Mouse (Mus musculus) CD4-positive, CD25-positive, alpha-beta regulatory T cell, adult 2 months (primary cell): Measurements from ENCODE around the gene Nrxn3.

Experiments
- DNase-seq: peaks from one replicate; pipeline ENCODE4 v3.0.0-alpha.2; 2012; ENCODE audit warnings: low read depth, low spot score

The Nrxn3 gene

GRCm38 (mm10) chr12:88926306-88926705 is 203.6 kb downstream of the Nrxn3 start:
- no peak for DNase-seq

- no peak for DNase-seq
These were observed 209.0 kb downstream of the Nrxn3 start for GRCm38 (mm10) chr12:88931713-88932112.

- no peak for DNase-seq
These were observed 217.0 kb downstream of the Nrxn3 start for GRCm38 (mm10) chr12:88939679-88940078.

GRCm38 (mm10) chr12:88944967-88945366 is 222.3 kb downstream of the Nrxn3 start:
- DNase-seq: no peak

- DNase-seq: no peak
These were observed 227.2 kb downstream of the Nrxn3 start for GRCm38 (mm10) chr12:88949870-88950269.

GRCm38 (mm10) chr12:88952937-88953600 is 230.4 kb downstream of the Nrxn3 start:
- no peak for DNase-seq

- DNase-seq: no peak
These were observed 231.1 kb downstream of the Nrxn3 start for GRCm38 (mm10) chr12:88953801-88954200.

- DNase-seq: no peak
These were observed 234.8 kb downstream of the Nrxn3 start for GRCm38 (mm10) chr12:88957431-88957830.

- DNase-seq: no peak
These were observed 238.1 kb downstream of the Nrxn3 start for GRCm38 (mm10) chr12:88960817-88961216.

GRCm38 (mm10) chr12:88966329-88966728 is 243.7 kb downstream of the Nrxn3 start:
- DNase-seq: no peak

GRCm38 (mm10) chr12:88976621-88977020 is 253.9 kb downstream of the Nrxn3 start:
- no peak for DNase-seq

- DNase-seq: no peak
These were observed 261.1 kb downstream of the Nrxn3 start for GRCm38 (mm10) chr12:88983688-88984330.

GRCm38 (mm10) chr12:88984375-88984774 is 261.7 kb downstream of the Nrxn3 start:
- no peak for DNase-seq

GRCm38 (mm10) chr12:88984804-88985203 is 262.1 kb downstream of the Nrxn3 start:
- DNase-seq: no peak

- DNase-seq: no peak
These were observed 264.4 kb downstream of the Nrxn3 start for GRCm38 (mm10) chr12:88987046-88987445.

GRCm38 (mm10) chr12:88990753-88991152 is 268.1 kb downstream of the Nrxn3 start:
- DNase-seq: no peak

- peak; percentile 16 for DNase-seq
These were observed 269.5 kb downstream of the Nrxn3 start for GRCm38 (mm10) chr12:88992141-88992540.

GRCm38 (mm10) chr12:88993788-88994187 is 271.1 kb downstream of the Nrxn3 start:
- DNase-seq: no peak

GRCm38 (mm10) chr12:89016436-89016835 is 293.8 kb downstream of the Nrxn3 start:
- DNase-seq: no peak

- no peak for DNase-seq
These were observed 302.5 kb downstream of the Nrxn3 start for GRCm38 (mm10) chr12:89025180-89025579.

GRCm38 (mm10) chr12:89035984-89036618 is 313.4 kb downstream of the Nrxn3 start:
- DNase-seq: no peak

GRCm38 (mm10) chr12:89040151-89040550 is 317.5 kb downstream of the Nrxn3 start:
- DNase-seq: no peak
